Mouse (Mus musculus) kidney, adult 18-20 months (tissue): ENCODE measurements around the gene Jpt2.

Experiments
- DNase-seq: peaks from one replicate; pipeline ENCODE4 v3.0.0; 2021

The Jpt2 gene

DNA sequence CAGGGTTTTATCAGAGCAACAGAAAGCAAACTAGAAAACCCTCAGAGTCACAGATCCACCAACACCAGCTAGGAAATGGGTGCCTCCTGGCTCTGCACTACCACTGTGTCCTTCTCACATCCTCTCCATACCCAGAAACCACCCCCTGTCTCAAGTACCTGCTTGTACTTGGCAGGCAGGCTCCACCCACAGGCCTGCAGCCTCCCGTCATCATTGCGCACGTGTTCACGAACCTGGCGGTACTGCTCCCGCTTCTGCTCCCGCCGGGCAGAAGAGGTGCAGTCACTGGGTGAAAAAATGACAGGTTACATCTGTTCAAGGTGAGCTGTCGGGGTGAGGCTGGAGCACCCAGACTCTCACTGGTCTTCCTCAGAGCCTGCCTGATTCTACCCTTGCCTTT lies 56.7 kb downstream of the Jpt2 start:
- DNase-seq = no peak

DNA sequence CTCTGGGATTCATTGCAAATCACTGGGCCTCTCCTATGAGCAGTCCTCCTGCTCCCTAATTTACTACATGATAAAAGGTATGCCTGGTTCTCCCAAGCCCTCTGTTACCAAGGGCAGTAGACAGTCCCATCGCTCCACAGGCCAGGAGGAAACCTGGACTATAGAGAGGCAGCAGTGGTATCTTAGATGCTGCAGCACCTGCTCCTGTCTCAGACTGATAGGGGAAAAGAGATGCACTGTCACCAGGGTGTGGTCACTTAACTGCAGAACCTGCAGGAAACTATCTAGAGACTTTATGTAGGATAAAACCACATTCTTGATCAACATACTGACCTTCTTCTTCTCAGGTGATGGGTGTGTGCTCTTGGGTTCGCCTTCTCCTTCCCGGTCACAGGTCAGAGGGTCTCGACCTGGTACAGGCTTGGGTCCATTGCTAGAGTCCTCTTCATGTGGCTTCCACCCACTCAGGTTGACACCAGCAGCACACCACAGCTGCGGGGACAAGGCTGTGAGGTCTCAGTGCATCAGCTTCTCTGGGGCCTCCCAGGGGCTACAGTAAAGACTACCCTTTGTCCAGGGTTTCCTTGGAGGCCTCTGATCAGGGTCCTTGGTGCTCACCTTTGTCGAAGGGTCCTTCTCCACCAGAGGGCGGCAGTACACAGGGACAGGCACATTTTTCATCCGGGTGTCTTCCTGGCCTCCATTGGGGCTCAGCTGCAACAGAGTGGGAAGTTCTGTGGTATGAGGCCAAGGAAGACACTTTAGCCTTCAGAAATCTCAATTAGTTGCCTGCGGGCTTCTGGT lies 57.6 kb downstream of the Jpt2 start:
- peak; percentile 53 for DNase-seq

DNA sequence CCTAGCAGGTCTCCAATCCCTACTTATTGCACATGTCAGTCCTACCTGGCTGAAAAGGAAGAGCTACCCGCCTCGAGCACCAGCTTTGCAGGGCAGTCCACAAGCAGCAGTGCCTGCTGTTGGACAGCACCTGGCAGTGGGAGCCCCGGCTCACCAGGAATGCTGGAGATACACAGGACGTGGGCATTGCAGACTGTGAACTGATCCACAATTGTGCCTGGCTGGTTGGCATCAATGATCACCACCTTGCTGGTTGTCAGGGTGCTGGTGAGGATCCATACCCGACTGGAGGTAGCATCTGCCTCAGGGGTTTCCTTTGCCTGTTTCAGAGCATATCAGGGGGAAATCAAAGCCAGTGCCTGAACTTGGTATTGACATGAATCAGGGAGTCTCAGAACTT lies 58.4 kb downstream of the Jpt2 start:
- DNase-seq = no peak

DNA sequence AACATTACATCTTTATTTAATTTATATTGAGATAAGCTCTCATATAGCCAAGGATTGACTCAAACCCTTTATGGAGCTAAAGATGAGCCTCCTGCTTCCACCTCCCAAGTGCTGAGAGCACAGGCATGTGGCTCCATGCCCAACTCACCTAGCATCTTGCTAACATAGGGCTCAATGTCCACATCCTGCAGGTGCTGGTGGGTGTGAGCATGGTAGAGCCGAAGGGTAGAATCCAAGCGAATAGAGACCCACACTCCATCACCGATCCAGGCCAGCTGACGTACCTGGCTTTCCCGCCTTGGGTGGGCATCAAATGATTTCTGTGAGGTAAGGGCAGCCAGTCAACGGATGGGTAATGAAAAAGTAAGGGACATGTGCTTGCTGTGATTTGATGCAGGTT lies 60.5 kb downstream of the Jpt2 start:
- DNase-seq = no peak

DNA sequence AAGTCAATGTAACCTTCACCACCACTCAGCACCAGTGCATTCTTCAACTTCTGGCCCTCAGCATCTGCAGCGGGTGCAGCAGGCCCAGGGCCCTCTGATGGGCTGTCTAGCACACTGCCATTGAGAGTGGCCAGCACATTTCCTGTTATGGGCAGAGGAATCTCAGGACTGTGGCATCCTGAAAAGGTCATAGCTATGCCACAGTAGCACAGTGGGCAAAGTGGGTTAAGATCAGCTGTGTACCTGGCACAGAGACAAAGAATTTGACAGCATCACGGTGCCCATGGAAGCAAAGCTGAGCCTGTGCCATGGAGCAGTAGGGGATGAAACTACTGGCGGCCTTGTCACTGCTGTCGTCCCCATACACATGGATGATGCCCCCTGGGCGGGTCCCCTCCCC lies 61.3 kb downstream of the Jpt2 start:
- no peak for DNase-seq

DNA sequence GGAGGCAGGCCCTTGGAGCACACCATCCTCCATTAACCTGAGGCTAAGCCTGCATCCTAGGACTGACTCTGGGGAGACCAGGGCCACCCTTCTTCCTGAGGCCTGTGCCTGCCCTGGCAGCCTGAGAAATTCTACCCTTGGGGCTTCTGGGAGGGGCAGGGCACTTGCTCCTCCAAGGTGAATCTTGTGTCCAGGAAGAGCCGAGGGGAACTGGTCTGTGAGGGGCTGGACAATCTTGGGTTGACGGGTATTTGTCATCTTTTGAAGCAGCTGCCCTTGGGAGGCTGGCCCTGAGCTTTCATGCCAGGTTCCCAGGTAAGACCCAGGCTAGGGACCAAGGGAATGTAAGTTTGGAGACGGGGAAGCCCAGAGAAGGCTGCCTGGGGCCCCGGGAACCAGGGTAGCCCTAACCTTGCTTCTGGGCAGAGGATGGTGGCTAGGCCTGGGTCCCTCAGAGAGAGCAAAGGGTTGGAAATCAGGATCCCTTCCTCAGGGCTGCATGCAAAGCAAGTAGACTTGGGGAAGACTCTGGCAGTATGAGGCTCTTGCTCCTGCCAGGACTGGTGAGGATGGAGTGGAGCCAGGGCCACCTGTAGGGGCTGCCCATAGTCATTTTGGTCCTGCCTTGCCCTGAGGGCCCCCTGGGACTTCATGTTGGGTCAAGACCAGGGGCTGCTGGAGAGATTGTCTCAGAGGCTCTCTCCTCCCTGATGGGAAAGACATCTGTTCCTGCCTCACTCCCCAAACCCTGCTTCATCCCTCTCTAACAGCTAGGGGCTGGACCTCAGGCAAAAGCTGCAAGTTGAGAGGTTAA lies 62.2 kb downstream of the Jpt2 start:
- no peak for DNase-seq

DNA sequence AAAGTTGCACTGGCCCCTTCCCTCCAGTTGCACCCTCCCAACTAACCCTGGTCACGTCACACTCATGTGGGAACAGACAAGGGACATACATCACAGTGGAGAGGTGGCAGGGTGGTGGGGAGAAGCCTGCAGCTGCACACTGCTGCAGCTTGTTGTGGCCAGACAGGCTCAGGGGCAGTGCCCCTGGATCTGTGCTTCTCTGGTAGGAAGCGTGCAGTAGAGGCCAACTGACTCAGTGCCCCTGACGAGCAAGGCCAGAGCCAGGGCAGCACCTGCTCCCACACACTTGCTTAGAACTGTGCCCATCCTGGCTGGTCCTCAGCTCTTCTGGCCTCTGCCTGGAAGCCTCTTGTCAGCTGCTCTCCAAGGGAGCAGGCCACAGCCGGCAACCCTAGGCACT lies 62.9 kb downstream of the Jpt2 start:
- DNase-seq = no peak

DNA sequence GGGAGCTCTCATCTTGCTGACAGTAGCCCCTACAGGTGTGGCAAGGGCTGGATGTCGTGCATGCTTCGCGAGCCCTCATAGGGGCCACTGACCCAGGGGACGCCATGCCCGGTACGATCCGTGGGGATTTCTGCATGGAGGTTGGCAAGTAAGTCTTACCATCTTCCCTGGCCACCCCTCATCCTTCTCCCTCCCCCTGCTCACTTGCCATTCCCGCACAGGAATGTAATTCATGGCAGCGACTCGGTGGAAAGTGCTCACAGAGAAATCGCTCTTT lies 63.6 kb downstream of the Jpt2 start:
- no peak for DNase-seq

DNA sequence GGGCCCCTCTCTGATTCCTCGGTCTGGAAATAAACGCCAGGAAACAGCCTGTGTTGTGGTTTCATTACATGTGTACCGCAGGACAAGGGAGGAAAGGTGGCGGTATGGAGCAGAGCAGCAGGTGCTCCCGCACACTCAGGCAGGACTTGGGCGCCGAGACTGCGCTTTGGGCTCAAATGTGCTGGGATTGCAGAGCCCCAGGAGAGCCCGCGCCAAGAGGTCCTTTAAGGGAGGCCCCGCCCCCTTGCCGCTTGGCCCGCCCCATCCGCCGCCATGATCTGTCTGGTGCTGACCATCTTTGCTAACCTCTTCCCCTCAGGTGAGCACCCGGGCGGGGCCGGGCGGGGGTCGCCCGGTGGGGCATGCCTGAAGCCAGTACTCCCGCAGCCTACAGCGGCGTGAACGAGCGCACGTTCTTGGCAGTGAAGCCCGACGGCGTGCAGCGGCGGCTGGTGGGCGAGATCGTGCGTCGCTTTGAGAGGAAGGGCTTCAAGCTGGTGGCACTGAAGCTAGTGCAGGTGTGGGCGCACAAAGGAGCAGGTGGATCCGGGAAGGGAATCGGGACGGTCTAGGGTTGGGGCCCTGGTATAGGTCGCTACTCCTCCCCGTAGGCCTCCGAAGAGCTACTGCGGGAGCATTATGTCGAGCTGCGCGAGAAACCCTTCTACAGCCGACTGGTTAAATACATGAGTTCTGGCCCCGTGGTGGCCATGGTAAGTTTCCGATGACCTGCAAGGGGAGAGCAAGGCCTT lies 64.1 kb downstream of the Jpt2 start, which contains the start of gene Nme3:
Gene Nme3, plus strand, starts transcription at position 260 of the 752 bp plus-strand sequence.
- peak; percentile 84 for DNase-seq

DNA sequence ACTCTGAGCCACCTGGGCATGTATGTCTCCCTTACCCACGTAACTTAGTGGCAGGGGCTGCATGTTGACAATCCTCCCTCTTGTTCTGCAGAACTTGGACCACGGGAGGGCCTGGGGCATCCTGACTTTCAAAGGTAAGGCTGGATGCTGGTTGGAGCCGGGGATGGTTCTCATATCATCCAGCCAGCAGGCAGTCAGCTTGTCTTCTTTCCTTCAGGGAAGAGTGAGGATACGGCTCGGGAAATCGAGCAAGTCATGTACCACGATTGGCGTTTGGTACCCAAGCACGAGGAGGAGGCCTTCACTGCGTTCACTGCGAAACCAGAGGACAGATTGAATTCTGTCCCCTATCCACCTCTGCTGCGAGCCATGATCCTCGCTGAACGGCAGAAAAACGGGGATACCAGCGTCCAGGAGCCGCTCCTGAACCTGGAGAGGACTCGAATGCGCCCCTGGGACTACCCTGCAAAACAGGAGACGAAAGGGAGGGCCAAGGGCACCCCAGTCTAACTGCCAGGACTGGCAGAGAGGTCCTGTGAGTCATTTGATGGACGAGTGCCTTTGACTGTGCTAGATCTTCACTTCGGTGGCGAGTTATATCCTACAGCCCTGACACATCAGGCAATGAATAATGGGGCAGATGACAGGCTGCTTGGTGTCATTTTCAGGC lies 64.8 kb downstream of the Jpt2 start:
- no peak for DNase-seq

DNA sequence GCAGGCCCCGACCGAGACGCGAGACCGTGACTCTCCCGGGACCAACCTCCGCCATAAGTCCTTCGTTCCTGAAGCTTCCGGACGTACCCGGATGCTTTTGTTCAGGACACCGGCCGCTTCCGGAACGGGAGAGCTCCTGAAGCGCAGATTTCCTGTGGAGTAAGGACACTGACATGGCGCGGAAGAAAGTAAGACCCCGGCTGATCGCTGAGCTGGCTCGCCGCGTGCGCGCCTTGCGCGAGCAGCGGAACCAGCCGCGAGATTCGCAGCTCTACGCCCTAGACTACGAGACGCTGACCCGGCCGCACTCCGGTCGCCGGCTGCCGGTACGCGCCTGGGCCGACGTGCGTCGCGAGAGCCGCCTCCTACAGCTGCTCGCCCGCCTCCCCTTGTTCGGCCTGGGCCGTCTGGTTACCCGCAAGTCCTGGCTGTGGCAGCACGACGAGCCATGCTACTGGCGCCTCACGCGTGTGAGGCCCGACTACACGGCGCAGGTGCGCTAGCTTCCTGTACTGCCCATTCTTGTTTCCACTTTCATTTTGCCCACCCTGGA lies 65.4 kb downstream of the Jpt2 start, which contains the start of the genes Eme2 and Mrps34:
Gene Eme2, minus strand, starts transcription at position 93 of the 553 bp plus-strand sequence.
Gene Mrps34, plus strand, starts transcription at position 122 of the 553 bp plus-strand sequence.
- peak; percentile 87 for DNase-seq

DNA sequence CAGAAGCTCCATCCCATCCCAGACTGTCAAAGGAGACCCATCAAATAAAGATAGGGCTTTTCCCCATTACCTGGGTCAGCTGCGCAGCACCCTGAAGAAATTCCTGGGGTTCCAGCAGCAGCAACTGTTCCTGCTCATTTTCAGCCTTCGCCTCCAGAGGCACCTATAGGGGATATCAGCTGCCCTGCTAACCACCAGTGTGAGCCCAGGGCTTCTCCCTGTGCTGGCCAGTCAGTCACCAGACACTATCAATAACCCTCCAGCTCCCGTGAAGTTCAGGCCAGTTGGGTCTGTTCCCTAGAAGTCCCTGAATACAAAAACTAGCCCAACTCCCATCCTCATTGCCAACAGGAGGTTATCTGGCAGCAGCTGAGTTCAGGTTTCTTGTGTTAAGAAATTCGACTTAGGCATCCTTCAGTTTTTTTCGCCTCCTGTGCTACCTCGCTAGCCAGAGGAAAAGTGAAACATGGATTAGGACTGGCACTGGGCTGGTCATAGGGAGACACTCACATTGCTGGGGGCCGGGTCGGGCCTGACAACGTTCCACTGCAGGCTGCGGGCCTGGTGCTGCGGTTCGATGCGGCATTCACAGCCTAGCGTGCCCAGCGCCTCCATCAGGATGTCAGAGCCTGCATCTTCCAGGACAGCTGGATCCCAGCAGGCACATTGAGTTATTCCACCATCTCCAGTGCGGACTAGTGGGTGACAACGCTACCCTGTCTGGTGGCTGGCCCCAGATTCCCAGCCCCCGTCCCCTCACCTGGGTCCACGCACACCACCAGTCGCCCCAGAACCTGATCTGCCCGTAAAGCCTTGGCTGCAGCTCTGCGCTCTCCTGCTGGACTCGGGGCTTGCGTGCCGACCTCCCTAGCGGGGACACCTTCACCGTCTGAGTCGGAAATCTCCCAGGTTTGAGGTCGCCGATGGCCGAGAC lies 66.2 kb downstream of the Jpt2 start:
- no peak for DNase-seq

DNA sequence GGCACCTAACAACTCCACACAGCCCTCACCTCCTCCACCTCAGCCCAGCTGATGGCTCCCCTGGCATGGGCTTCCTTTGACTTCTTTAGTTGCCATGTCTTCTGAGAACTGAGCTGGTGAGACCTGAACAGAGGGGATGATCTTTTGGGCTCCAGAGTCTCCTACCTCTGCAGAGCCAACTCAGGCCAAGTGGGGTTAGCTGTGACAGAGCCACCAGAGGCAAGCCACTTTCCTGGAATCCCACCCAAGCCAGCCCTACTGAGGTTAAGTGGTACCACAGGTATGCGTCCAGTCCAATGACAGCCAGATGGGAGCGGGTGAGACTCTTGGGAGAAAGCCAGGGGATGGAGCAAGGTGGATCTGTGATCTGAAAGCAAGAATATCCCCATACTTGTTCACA lies 67.2 kb downstream of the Jpt2 start:
- DNase-seq = no peak

DNA sequence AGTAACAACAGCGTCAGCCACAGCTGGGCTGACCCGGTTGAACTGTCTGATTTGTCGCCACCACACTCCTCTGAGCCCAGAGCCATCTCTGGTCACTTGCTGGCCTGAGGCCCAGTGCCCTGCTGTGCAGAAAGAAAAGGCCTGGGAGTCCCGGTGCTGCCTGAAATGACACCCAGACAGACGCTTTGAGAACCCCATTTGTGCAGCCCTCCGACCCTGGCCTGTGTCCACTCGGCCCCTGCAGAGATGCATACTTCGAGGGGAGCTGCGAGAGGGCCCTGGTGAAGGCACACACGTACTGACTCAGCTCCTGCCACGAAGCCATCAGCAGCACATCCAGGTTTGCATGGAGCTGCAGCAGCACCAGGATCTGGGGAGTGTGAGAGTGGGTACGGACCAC lies 67.7 kb downstream of the Jpt2 start:
- DNase-seq = no peak

DNA sequence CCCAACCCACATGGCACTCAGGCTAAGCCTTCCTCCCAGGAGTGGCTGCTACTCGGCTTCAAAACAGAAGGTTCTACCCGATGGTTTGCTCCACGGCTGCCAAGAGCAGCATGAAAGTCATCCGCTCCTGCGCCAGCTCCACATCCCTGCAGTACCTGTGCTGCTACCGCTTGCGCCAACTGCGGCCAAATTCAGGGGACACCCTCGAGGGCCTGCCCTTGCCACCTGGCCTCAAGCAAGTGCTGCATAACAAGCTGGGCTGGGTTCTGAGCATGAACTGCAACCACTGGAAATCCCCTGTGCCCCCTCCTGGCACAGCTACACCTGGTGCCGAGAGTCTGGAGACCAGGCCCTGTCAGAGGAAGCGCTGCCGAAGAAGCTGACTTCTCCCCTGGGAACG lies 69.2 kb downstream of the Jpt2 start:
- DNase-seq = no peak

DNA sequence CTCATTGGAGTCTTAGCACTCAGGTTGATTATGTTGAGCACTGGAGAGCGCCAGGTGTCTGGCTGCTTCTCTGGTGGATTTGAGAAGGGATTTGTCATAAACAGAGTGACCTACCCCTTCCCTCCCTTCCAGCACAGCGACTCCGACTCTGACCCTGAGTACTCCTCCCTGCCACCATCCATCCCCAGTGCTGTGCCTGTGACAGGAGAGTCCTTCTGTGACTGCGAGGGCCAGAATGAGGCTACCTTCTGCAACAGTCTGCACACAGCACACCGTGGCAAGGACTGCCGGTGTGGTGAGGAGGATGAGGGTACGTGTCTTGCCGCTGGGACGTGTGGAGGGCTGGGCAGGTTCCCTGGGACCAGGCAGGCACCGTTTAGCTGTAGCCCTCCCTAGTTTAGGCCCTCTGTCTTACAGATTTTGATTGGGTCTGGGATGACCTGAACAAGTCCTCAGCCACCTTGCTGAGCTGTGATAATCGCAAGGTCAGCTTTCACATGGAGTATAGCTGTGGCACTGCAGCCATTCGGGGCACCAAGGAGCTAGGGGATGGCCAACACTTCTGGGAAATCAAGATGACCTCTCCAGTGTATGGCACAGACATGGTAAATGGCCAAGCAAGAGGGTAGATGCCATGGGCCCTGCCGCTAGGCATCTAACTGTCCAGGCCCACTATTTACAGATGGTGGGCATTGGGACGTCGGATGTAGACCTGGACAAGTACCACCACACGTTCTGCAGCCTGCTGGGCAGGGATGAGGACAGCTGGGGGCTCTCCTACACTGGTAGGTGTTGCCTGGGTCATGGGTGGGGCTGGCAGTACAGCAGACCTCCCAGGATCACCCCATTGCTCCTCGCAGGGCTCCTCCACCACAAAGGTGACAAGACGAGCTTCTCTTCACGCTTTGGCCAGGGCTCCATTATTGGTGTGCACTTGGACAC lies 70.1 kb downstream of the Jpt2 start:
- DNase-seq = no peak

DNA sequence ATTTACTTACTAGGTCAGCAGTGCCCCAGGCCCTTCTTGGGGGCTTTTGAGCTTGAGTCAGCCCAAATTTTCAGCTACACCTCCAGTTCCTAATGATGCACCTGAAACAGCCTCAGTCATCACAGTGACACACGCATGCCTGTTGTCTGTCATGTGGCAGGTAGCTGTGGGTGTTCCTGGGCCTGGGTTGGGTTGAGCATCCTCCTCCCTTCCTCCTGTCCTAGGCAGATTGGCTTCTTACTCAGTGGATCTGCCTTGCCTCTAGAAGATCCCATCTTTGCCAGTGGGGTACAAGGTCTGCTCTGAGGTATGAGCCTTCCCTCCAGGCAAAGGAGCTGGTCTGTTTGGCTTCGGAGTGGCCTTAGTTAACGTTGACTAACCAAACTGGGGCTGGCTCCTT lies 71.6 kb downstream of the Jpt2 start:
- DNase-seq = no peak
